Mouse (Mus musculus) adrenal gland, postnatal 36 days (tissue): ENCODE data around the gene Tsks. TPM values are rescaled to one million over a fixed set of nuclear protein-coding genes. Genes with fewer than 3 reads are reported as not detected.

Source experiments
- DNase-seq, 2 experiments: peaks; one replicate each; pipeline ENCODE4 v3.0.0; 2021; ENCODE audit warnings: mixed read lengths in 1 of 2
- long read RNA-seq, 2 experiments: library from polyadenylated mRNA; stranded (forward); transcript quantifications; one replicate each; pipeline ENCODE4 v2.0.0; 2021; ENCODE audit warnings: borderline sequencing depth in 2 of 2
- total RNA-seq, 2 experiments: library from RNA; stranded (reverse); gene quantifications; 2 replicates each; pipeline ENCODE4 v1.2.3; 2021

The Tsks gene
- not detected for total RNA-seq
- long read RNA-seq, experiment 1, result 0 reads
- long read RNA-seq, experiment 2, result 0 reads

DNA sequence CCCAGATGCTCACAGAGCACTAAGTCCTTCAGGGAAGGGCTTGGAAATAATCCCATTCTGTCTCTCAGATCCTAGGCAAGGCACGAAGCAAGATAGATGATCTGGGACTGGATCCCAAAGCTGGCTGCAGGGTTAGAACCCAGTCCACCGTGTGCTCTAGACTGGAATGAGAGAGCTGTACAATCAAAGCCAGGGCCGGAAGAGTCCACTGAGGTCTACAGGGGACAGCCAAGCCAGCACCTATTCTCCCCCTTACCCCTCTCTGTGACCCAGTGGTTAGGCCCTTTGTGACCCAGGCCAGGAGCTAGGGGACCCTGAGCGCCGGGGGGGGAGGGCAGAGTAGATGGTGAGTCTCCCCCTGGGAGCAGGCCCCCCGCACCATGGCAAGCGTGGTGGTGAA is at the start of gene Tsks:
Gene Tsks, plus strand, starts transcription at position 301 of the 400 bp plus-strand sequence.
- DNase-seq, result no peak

DNA sequence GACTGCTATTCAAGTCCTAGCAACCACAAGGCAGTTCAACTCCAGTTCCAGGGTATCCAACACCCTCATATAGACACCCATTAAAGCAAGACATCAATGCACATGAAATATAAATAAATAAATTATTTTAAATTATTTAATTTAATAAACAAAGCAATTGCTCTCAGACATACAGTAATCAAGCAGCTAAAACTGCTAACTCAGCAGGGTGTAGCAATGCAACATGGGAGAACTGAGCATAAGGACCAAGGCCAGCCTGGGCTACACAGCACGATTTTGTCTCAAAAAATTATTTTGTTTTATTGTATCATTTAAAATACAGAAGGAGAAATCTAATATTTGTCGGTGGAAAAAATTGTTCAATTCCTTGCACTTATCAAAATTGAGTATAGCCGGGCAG is 48.8 kb upstream of the Tsks start:
- DNase-seq, result no peak

DNA sequence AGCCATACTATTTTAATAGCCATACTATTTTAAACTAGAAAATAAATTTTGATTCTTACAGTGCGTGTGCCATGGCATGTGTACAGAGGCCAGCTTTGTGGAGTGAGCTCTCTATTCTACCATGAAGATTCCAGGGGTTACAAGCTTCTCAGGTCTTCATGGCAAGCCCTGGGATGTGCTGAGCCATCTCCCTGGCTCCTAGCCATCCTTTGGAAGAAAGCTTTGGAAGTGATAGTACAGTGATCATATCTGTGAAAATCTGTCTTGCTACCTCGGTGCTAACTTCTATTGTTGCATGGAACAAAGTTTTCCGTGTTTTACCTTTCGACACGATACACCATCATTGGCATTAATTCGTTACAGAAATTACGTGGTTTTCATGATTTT is 47.8 kb upstream of the Tsks start:
- DNase-seq, result no peak

DNA sequence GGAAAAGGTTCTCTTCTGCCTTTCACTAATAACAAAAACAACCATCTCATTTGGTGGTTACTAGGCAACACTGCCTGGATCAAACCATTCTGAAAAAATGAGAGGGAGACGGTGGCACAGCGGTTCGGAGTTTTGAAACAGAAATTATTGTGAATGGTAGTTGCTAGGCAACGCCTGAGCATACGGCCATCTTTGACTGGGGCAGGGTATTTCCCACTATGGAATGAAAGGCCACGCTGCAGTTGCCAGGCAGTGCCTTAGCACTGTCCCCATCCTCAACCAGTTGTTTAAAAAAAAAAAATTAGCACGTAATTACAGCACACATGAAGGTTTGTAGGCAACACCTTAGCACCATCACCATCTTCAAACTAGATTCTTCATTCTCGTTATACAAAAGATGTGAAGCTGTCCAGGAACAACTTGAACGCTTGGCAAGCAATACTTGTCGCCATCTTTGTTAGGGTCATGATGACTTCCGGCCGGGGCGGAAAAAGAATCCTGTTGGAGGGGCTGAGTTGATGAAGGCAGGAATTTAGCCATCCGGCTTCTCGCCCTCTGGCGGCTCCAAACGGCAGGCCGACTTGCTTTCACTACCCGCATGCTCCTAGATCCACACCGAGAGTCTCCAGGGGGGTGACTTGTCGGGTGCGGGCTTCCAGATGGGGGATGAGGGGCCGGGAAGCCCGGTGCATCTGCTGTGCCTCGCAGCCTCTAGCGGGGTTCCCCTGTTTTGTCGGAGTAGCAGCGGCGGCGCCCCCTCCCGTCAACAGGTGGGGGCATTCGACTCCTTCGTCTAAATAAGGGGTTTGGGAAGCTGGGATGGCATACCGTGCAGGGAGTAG is 47.2 kb upstream of the Tsks start, which contains the start of gene Fuz:
Gene Fuz, plus strand, starts transcription at position 487 of the 842 bp plus-strand sequence.
- peak; percentile 91 to 92 for DNase-seq

DNA sequence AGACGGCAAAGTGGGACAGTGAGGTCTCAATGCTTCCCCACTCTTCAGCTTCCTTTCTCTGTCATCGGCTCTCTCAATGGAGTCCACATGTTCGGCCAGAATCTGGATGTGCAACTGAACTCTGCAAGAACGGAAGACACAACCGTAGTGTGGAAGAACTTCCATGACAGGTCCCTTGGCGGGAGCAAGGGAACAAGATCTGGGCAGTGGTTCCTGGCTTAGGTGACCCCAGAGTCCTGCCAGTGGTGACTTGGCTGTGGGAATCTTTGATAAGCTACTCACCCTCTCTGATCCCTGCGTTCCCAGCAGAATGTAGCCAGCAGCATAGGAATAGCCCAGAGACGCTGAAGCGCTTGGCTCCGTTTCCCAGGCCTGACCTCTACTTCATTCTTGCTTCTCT is 46.5 kb upstream of the Tsks start:
- DNase-seq, result peak in 1 of 2 experiments; percentile 35

DNA sequence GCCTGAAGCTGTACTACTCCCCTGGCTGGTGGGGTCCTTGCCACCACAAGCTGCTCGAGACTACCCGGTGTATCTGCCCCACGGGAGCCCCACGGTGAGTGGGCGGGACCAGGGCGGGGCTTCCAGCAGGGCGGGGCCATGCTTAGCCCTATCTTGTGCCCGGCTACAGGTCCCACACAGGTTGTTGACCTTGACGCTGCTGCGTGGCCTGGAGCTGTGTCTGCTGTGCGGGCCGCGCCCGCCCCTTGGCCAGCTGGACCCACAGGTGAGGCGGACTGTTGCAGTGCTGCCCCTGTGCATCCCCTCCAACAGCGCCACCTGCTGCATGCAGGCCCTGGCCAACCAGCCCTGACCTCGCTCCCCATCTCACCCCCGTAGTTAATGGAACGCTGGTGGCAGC is 44.4 kb upstream of the Tsks start:
- peak; percentile 53 to 67 for DNase-seq

DNA sequence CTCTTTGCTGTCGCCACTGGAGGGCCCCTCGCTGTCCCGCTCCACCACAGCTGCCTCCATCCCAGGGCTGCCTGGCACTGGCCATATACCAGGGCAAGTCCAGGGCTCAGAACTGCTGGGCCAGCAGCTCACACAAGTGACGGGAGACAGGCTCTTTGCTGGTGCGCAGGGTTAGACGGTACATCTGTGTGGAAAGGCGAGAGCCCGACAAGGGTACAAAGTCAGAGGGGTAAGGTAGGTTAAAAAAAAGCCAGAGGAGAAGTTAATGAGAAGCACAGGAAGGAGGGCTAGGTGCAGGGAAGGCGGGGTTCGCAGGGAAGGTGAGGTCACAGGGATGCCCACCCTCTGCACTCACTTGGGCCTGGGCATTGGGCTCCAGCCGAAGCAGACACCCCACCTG is 42.4 kb upstream of the Tsks start:
- DNase-seq, result no peak

DNA sequence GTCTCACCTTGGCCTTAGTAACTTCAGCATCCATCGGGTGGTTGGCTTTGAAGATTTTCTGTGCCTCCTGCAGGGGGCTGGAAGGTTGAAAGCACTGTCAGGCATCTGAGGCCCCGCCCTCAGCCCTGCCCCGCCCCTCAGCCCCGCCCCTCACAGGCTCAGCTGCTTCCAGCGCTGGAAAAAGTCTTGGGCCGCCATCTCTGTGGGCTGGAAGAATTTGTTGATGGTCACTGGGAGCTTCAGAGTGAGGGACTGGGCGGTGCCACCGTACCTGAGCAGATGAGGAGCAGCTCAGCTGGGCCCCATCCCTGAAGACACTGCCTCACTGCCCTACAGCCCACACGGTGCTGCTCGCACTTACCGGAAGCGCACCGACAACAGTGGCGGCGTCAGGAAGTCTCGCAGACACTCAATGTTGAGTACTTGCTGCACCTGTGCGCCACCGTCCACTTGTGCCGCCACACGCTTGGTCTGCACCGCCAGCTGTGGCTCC is 41.7 kb upstream of the Tsks start:
- peak; percentile 25 to 64 for DNase-seq

DNA sequence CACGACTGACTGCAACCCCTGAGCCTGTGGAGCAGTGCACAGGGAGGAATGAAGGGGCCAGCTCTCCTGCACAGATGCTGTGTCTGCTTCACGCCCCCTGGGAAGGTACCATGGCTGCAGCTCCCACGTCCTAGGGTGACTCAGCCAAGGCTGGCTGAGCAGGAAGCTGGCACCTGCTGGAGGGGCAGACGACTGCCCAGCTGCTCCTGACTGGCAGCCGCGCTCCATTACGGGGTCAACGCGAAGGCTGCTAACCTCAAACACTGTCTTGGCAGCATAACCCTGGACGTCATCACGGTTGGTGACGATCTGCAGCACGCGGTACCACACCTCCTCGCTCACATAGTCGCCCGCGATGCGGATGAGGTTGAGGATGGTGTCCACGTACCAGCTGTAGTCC is 37.6 kb upstream of the Tsks start:
- DNase-seq, result no peak

DNA sequence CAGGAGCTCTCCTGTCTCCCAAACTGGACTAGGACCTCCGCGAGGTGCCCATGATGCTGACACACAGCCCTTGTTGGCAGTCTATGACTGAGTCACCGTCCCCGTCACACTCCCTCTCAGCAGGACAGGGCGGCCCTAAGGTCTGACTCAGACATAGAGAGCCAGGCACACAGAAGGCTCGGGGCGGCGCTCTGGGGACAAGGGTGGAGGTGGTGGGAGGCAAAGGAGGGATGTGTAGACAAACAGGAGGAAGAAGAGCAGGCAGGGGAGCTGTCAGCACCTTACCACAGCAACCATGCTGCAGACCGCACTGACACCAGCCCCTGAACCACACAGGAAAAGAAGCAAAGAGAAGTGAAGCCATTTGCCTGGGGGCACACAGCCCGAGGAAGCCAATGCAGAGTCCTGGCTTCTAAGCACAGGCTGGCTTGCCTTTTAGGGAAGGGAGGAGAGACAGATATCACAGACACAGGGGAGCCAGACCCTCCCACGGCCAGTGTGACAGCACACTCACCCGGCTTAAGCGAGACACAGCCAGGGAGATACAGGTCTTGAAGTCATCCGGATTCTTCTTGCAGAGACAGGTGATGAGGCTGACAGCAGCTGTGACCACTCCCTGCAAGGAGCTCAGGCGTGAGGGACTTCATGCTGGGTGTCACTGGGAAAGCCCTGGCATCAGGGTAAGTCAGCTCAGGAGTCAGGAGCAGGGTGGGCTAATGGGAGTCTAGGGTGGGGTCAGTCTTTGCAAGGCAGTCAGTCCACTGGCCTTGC is 34.1 kb upstream of the Tsks start:
- DNase-seq, result peak; percentile 85 to 90

DNA sequence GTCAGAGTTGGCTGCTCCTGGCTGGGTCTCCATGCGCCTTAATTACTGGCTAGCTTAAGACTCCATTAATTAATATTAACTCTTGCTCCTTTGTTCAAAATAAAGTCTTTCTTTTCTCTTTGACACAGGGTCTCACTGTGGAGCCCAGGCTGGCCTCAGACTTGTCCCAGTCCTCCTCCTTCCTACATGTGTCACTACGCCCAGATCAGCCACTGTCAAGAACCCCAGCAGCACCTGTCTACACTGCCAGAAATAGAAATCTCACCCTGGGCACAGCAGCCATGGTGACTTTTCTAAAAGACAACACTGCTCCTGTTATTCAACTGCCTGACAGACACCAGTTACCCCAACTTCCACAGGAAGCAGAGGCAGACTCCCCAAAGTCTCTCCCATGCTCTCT is 28.6 kb upstream of the Tsks start:
- no peak for DNase-seq

DNA sequence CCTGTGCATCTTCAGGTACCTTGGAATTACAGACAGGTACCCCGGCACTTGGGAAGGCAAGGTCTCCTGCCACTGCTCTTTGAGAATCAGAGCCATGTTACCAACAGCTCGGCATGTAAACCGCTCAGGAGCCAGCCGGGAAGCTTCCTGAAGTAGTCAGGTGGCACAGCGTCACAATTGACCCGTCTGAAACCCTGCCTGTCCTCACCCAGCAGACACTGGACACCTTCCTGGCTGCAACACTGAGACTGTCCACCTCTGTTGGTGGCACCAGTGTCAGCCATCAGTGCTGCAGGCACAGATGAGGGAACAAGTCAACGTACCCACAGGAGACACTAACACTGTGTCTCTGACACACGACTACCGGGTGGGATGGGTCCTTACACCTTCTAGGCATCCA is 27.7 kb upstream of the Tsks start:
- DNase-seq, result no peak

DNA sequence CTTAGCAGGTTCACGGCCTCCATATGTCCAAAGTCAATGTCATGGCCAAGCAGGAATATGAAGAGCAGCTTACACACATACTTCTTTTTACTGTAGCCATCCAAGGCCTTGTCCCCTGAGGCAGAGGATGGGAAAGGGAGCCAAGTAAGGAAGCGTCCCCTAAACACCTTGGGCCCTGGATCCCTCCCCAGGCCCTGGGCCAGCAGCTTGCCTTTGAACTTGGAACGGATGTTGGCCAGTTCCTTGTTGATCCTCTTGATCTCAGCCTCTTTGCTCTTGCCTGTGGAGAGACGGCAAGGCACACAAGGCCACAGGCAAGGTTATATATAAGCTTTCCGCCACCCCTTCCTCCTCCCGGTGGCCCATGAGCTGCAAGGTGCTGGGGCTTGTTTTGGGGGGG is 26.8 kb upstream of the Tsks start:
- peak; percentile 32 to 49 for DNase-seq

DNA sequence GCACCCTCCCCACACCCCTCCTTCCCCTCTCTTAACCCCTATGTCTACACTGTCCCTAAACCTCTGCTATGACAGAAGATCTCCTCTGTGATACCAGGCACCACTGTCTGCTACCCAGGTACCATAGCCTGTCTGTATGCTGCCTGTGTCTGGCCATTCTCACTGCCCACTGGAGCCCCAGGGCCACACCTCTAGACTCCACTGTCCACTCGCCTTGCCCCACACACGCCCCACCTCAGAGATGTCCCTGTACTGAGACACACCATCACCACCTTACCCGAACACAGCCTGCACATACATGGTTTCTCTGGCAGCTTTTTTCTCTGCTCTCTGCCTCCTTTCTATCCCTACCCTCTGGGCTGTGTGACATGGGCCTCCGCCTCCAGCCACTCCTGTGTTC is 26.1 kb upstream of the Tsks start:
- no peak for DNase-seq

DNA sequence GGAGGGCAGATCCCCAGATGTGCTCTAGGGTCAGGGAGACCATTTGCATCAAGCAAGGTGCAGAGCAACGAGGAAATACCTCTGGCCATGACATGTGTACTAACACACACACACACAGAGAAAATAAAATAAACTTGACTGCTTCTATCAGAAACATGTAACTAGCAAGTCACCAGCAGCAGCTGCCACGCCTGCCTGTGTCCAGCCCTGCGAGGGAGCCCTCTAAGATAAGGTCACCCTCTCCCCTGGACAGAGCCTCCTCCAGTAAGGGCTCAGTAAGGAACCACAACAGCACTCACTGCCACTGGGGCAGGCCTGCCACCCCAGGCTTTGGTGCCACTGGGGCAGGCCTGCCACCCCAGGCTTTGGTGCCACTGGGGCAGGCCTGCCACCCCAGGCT is 24.8 kb upstream of the Tsks start:
- no peak for DNase-seq

DNA sequence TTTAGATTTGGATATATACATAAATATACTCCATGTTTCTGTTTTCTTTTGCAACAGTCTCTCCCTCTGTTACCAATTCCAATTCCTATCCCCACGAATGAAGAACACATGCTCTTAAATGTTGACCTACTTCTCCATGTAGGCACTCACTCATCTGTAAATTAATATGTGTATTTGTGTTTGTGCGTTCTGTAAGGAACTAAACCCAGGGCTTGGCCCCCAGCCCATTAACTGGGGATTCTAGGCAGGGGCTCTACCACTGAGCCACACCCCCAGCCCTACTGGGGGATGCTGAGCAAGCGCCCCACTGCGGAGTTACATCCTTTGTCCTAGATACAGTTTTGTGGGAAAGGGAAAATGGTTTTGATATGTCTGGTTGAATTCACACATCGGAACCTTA is 23.9 kb upstream of the Tsks start:
- DNase-seq, result no peak

DNA sequence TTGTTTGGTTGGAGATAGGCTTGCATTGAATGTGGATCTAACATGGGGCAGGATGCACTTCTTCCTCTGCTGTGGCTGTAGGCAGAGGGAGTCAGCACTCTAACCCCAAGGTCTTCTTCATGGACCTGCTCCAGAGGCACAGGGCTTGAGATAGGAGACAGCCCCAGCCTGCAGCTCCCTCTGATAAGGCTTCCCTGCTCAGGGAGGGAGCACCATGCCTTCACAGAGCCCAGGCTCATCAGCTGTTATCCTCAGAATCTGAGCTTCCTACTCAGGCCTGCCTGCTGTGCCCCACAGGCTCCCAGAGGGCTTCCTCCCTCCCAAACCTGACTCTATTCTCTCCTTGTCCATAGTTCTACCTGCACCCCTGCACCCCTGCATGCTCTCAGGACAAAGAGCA is 20.5 kb upstream of the Tsks start:
- DNase-seq, result no peak

DNA sequence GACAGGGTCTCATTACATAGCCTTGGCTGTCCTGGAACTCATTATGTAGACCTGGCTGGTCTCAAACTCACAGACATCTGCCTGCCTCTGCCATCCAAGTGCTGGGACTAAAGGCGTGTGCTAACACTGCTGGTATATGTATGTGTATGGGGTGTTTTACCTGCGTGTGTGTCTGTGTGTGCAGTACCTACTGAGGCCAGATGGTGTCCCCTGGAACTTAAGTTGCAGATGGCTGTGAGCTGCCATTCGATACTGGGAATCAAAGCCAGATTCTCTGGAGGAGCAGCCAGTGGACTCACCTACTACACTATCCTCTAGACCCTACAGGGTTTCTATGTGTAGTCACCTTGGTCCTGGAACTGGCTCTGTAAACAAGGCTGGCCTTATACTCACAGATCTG is 17.5 kb upstream of the Tsks start:
- DNase-seq, result no peak

DNA sequence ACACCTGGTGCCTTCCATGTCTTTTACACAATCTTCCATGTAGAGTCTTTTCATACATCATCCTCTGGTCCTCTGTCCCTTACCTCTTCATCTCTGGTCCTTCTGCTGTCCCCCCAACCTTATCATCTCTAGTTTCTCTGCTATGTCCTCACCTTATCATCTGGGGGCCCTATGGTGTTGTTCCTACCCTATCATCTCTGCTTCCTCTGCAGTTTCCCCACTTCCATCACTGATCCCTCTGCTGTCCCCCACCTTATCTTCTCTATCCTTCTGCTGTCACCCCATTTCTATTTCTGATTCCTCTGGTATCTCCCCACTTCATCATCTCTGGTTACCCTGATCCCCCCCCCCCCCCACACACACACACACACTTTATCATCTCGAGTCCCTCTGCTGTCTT is 14.4 kb upstream of the Tsks start:
- DNase-seq, result no peak

DNA sequence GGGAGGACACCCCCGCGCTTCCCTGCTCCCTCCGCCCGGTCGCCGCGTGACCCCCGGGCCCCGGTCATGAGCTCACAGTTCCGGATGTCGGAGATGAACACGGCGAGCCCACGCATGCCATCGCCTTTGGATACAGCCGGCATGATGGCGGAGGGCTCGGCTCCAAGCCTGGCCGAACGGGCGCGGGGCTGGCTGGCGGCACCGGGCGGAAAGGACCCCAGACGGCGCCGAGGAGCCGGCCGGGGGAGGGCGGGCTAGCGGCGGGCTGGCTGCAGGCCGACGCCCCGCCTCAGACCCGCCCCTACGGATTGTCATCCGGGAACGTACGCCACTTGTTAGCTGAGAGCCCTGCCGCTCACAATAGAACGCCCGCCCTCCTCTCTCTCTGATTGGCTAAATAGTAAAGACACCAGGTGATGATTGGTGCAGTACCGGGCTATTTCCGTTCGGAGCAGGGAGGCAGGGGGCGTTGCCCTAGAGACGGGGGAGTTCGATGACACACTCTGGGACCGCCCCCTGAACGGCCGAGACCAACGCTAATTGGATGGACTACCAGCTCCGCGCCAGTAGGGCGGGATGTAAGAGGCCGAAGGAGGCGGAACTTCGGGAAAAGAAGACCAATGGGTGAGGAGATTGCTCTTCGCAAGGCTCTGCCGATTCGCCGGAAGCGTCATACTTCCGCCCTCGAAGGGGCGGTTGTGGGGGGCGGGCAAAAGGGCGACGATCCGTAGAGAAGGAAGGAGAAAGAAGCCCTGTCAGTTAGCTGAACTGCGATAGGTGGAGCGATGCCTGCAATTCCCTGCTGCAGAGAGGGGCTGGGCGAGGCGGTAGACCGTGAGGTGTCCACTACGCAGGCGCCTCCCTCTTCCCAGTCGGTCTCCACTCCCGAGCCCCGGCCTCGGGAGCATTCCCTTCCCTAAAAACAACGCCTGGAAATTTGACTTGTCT is 13.5 kb upstream of the Tsks start, which contains the start of gene Ap2a1:
Gene Ap2a1, minus strand, starts transcription at position 293 of the 948 bp plus-strand sequence.
- peak; percentile 99 for DNase-seq

DNA sequence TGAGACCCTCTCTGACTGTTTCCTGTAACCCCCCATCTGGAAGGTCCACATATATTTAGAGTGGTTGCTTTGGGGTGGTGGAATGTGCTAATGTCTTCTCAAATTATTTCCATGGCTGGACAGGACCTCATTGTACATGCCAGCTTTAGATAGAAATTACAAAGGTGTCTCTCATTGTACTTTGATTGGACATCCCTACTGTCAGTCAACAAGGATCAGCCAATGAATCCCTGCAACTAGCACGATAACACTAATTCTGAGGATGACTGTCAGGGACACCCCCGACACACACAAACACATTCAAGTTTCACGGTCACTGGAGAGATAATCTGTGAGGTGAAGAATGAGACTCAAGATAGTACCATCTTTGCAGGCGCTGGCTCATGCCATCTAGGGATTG is 4.3 kb upstream of the Tsks start:
- no peak for DNase-seq

DNA sequence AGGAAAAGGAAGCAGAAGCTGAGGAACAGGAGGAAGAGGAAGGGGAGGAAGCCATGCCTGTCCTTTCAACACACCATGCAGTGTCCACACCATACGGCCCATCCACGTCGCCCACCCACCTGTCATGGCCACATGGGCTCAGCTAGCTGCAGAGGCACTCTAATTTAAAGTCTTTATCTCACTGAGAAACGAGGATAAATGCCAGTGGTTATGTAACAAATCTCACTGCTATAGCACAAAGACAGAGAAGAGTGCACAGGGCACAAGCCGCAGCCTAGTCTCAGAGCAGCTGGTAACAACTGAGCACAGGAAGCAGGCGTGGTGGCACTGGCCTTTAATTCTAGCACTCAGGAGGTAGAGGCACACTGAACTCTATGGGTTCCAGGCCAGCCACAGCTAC is 6.9 kb downstream of the Tsks start:
- DNase-seq, result no peak
